Mouse (Mus musculus) MEL-GATA-1-ER (cell line): ENCODE results near the gene Hpcal1.
"Not testable (repeated sequence)": the region's sequence is repeated elsewhere in the genome, so short reads cannot be mapped to it uniquely, and the experiment has no call there.

Experiments used
- DNase-seq: peaks from one replicate; pipeline ENCODE4 v3.0.0-alpha.2; 2012; ENCODE audit warnings: low read depth; ENCODE audit errors: extremely low read depth

Gene Hpcal1

GRCm38 (mm10) chr12:17778320-17778719, 87.7 kb downstream of the Hpcal1 start:
- DNase-seq: no peak

DNA sequence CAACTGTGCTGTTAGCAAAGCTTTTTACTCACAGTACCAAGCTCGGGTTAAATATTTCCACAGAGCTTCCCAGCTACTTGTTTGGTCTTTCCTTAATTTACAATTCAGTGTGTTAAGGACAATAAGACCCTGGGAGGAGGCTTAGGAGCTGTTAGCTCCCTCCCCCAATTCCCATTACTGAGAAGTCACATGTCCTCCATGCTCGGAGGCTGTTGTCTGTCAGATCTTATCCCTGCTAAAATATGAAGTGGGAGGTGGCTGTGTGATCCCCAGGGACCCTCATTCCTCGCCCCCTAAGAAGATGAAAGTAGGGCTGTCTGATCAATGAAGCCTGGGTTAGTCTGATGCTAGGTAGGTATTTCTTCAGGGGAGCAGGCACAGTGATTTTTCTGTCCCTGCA, 88.4 kb downstream of the Hpcal1 start:
- no peak for DNase-seq

DNA sequence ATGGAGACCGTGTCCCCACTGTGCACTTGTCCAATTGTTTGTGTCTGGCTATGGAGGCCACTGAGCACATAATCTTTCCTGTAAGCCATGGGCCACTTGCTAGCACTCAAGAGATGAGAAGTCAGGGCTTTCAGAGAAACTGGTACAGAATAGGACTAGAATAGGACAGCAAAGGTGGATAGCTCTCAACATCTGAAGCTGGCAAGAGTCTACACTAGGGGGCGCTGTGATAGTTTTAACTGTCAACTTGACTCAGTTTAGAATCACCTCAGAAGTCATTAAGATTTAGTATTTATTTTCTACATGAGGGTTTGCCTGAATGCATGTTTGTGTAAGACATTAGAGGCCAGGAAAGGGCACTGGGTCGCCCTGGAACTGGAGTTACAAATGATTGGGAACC, 98.8 kb downstream of the Hpcal1 start:
- no peak for DNase-seq

- DNase-seq: no peak
Measured at GRCm38 (mm10) chr12:17791111-17791510, 100.5 kb downstream of the Hpcal1 start.

DNA sequence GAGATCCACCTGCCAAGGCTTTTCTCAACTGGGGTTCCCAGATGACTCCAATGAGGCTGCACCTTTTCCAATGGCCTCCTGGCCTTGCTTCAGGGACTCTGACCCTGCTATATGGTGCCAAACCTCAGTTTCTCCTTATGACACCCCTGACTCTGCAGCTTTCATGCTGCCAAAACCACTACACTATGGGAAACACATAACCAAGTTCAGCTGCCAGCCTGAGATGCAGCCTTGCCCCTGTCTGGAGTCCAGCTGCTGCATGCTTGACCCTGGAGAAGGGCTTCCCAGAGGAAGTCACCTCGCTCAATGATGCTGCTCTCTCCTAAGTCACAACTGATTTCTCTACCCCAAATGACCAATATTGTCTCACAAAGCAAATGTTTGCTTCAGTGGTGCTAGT, 102.1 kb downstream of the Hpcal1 start:
- no peak for DNase-seq

DNA sequence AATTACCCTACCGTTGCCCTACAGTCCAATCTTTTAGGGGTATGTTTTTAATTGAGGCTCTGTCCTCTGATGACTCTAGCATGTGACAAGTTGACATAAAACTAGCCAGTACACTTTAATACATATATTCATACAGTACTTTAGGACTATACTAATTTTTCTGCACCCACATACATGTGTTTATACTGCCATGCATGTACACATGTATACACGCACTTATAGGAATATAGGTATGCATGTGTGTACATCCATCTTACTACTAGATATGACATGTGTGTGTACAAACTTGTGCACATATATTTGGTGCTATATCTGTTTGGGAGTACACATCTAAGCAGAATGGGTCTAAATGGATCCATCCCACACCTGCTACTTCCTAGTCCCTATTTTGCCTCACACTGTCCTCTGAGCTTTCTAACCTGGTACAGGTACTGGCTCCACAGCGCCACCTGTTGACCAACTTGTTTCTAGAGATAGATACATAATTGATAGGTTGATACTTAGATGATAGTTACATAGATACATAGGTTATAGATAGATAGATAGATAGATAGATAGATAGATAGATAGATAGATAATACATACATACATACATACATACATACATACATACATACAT, 105.1 kb downstream of the Hpcal1 start:
- DNase-seq: no peak

DNA sequence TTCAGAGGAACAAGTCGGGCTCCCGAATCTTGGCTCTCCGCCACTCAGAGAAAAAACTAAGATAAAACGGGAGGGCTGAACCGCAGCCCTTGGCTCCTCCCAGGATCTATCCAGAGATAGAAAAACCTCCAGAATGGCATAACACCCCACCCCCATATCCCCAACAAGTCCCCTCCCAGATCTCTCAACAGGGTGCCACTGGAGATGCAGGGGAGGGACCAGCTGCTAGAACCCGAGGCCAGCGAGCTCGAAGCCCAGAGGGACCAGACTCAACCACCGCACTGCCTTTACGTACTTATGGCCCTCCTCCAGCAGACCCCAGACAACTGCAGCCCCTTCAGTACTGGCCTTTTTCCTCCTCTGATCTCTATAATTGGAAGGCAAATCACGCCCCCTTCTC, 107.6 kb downstream of the Hpcal1 start:
- DNase-seq: not testable (repeated sequence)

- peak; percentile 33 for DNase-seq
Measured at GRCm38 (mm10) chr12:17808542-17808941, 117.9 kb downstream of the Hpcal1 start.

- DNase-seq: not testable (repeated sequence)
Measured at GRCm38 (mm10) chr12:17835279-17835678, 144.6 kb downstream of the Hpcal1 start.
